Mouse (Mus musculus) inflammation-experienced regulatory T-cells, adult 16 weeks (primary cell): ENCODE measurements around the gene Ccdc78. TPM values are rescaled to one million over a fixed set of nuclear protein-coding genes. Genes with fewer than 3 reads are reported as not detected.

Source experiments
- polyA plus RNA-seq: library from polyadenylated mRNA; unstranded; fragments of 100-300 nt; shearing (Covaris generic); gene quantifications from one replicate; pipeline ENCODE4 v1.2.1, GENCODE M21; 2017

Ccdc78 gene
- 0.35 TPM for polyA plus RNA-seq

GRCm38 (mm10) chr17:25786280-25786679 lies at the start of gene Ccdc78:
Gene Ccdc78, plus strand, starts transcription at chr17:25786580.

GRCm38 (mm10) chr17:25754241-25754640 lies 32.1 kb upstream of the Ccdc78 start, which contains the start of gene Msln:
Gene Msln, minus strand, starts transcription at chr17:25754378.

GRCm38 (mm10) chr17:25773549-25774120 lies 12.7 kb upstream of the Ccdc78 start, which contains the start of gene Narfl:
Gene Narfl, plus strand, starts transcription at chr17:25773776.

GRCm38 (mm10) chr17:25785281-25785745 lies 1.1 kb upstream of the Ccdc78 start, which contains the start of gene Haghl:
Gene Haghl, minus strand, starts transcription at chr17:25785673.

GRCm38 (mm10) chr17:25792615-25793014 lies 6.2 kb downstream of the Ccdc78 start, which contains the start of gene Fam173a:
Gene Fam173a, minus strand, starts transcription at chr17:25792901.

GRCm38 (mm10) chr17:25795609-25796092 lies 9.3 kb downstream of the Ccdc78 start, which contains the start of gene AC134908.4:
Gene AC134908.4, minus strand, starts transcription at chr17:25795659.

GRCm38 (mm10) chr17:25796951-25797369 lies 10.6 kb downstream of the Ccdc78 start, which contains the start of gene Metrn:
Gene Metrn, minus strand, starts transcription at chr17:25797136.

GRCm38 (mm10) chr17:25808789-25809605 lies 22.6 kb downstream of the Ccdc78 start, which contains the start of gene Fbxl16:
Gene Fbxl16, plus strand, starts transcription at chr17:25809085.

GRCm38 (mm10) chr17:25823452-25823851 lies 37.1 kb downstream of the Ccdc78 start, which contains the start of gene Wdr24:
Gene Wdr24, plus strand, starts transcription at chr17:25823627.

GRCm38 (mm10) chr17:25828712-25829557 lies 42.6 kb downstream of the Ccdc78 start, which contains the start of gene Jmjd8:
Gene Jmjd8, plus strand, starts transcription at chr17:25828867.

GRCm38 (mm10) chr17:25833291-25833663 lies 46.9 kb downstream of the Ccdc78 start, which contains the start of gene Stub1:
Gene Stub1, minus strand, starts transcription at chr17:25833404.

GRCm38 (mm10) chr17:25837076-25837410 lies 50.7 kb downstream of the Ccdc78 start, which contains the start of gene Rhbdl1:
Gene Rhbdl1, minus strand, starts transcription at chr17:25837295.

Other genes starting within 250 kb of the Ccdc78 start
- not detected for gene Sox8, start 215.9 kb upstream of the Ccdc78 start, polyA plus RNA-seq
- gene Lmf1, start 207.5 kb upstream of the Ccdc78 start, polyA plus RNA-seq, result 27.7 TPM
- gene Gng13, start 69.4 kb upstream of the Ccdc78 start, polyA plus RNA-seq, result not detected
- gene Chtf18, start 59.2 kb upstream of the Ccdc78 start, polyA plus RNA-seq, result 7.4 TPM
- 18.0 TPM for gene Rpusd1, start 58.9 kb upstream of the Ccdc78 start, polyA plus RNA-seq
- not detected for gene Mslnl, start 50.5 kb upstream of the Ccdc78 start, polyA plus RNA-seq
- gene Msln, start 32.2 kb upstream of the Ccdc78 start, polyA plus RNA-seq, result not detected
- gene Narfl, start 12.8 kb upstream of the Ccdc78 start, polyA plus RNA-seq, result 32.2 TPM
- 59.1 TPM for gene Haghl, start 907 bp upstream of the Ccdc78 start, polyA plus RNA-seq
- 247 TPM for gene Fam173a, start 6.3 kb downstream of the Ccdc78 start, polyA plus RNA-seq
- gene AC134908.4, start 9.1 kb downstream of the Ccdc78 start, polyA plus RNA-seq, result not detected
- gene Metrn, start 10.6 kb downstream of the Ccdc78 start, polyA plus RNA-seq, result 15.2 TPM
- gene Fbxl16, start 22.5 kb downstream of the Ccdc78 start, polyA plus RNA-seq, result not detected
- gene Wdr24, start 37.0 kb downstream of the Ccdc78 start, polyA plus RNA-seq, result 54.5 TPM
- gene Jmjd8, start 42.3 kb downstream of the Ccdc78 start, polyA plus RNA-seq, result 46.5 TPM
- gene Stub1, start 46.8 kb downstream of the Ccdc78 start, polyA plus RNA-seq, result 123 TPM
- 0.80 TPM for gene Rhbdl1, start 50.7 kb downstream of the Ccdc78 start, polyA plus RNA-seq
- 0.59 TPM for gene Gm20683, start 55.2 kb downstream of the Ccdc78 start, polyA plus RNA-seq
- 49.6 TPM for gene Rhot2, start 58.3 kb downstream of the Ccdc78 start, polyA plus RNA-seq
- gene Wdr90, start 74.9 kb downstream of the Ccdc78 start, polyA plus RNA-seq, result 9.9 TPM
- 6.3 TPM for gene Mcrip2, start 82.2 kb downstream of the Ccdc78 start, polyA plus RNA-seq
- gene Mettl26, start 88.5 kb downstream of the Ccdc78 start, polyA plus RNA-seq, result 103 TPM
- 1.0 TPM for gene Wfikkn1, start 94.3 kb downstream of the Ccdc78 start, polyA plus RNA-seq
- gene Rab40c, start 133.1 kb downstream of the Ccdc78 start, polyA plus RNA-seq, result 9.1 TPM
- gene Pigq, start 158.4 kb downstream of the Ccdc78 start, polyA plus RNA-seq, result 76.3 TPM
- not detected for gene Nhlrc4, start 158.4 kb downstream of the Ccdc78 start, polyA plus RNA-seq
- gene A930017K11Rik, start 166.0 kb downstream of the Ccdc78 start, polyA plus RNA-seq, result not detected
- 27.9 TPM for gene Capn15, start 199.2 kb downstream of the Ccdc78 start, polyA plus RNA-seq